Mouse (Mus musculus) lung, adult 2 months (tissue): ENCODE results near the gene Clcn6. TPM values are rescaled to one million over a fixed set of nuclear protein-coding genes. Genes with fewer than 3 reads are reported as not detected.

Experiments used
- DNase-seq: peaks from one replicate; pipeline ENCODE4 v3.0.0; 2022
- H3K4me1 ChIP-seq: fragments of 200-500 bp; 2 replicates; pipeline ENCODE4 v1.6.1; 2011; ENCODE audit warnings: low read length; ENCODE audit not compliant: control insufficient read depth, insufficient read depth
- H3K4me3 ChIP-seq: fragments of 200-500 bp; replicated peaks from 2 replicates; pipeline ENCODE3; 2011; ENCODE audit warnings: low read depth, mild to moderate bottlenecking, control low read depth, low read length; ENCODE audit errors: extremely low read depth
- CTCF ChIP-seq: fragments of 200-500 bp; IDR thresholded peaks from 2 replicates; pipeline ENCODE4 v1.5.1; 2011; ENCODE audit warnings: mild to moderate bottlenecking, low read length, control low read depth; ENCODE audit not compliant: insufficient read depth
- POLR2A ChIP-seq: fragments of 200-500 bp; IDR thresholded peaks from 2 replicates; pipeline ENCODE4 v1.6.1; 2011; ENCODE audit warnings: low read depth, mild to moderate bottlenecking, control low read depth, low read length, borderline replicate concordance; ENCODE audit errors: extremely low read depth
- WGBS: fragments of 180-500 bp; shearing (Covaris S2); methylation state at CpG from one replicate; pipeline ENCODE4 v1.1.7; 2018; 5-methylcytosine and 5-hydroxymethylcytosine counted together
- polyA plus RNA-seq: library from polyadenylated mRNA; depleted of rRNA; stranded (reverse); fragments of >200 nt; gene quantifications from 2 replicates; pipeline ENCODE4 v1.2.3, GENCODE M21; 2012; rRNA removed

The Clcn6 gene
- polyA plus RNA-seq, 1 experiment = 14.9 TPM

- no peak for TF ChIP-seq CTCF
- no peak for TF ChIP-seq POLR2A
- no peaks in the 10 kb centered on the region for H3K4me1 ChIP-seq
- WGBS = 52% methylated on average over 2 of the region's 2 CpGs
- no peak for DNase-seq
- no peak overlapping the region for H3K4me3 ChIP-seq
Measured at GRCm38 (mm10) chr4:147968816-147969215, 69.8 kb downstream of the Clcn6 start.

- TF ChIP-seq CTCF (no peak), POLR2A (no peak)
- Histone ChIP-seq H3K4me3 (no peak overlapping the region), H3K4me1 (no peaks in the 10 kb centered on the region)
- 48% methylated on average over 7 of the region's 7 CpGs for whole genome bisulfite sequencing
- DNase-seq = no peak
Measured at GRCm38 (mm10) chr4:147965712-147966111, 72.9 kb downstream of the Clcn6 start.

GRCm38 (mm10) chr4:147963623-147964022, 75.0 kb downstream of the Clcn6 start:
- Histone ChIP-seq H3K4me1 (no peaks in the 10 kb centered on the region), H3K4me3 (no peak overlapping the region)
- DNase-seq = no peak
- 80% methylated on average over 15 of the region's 15 CpGs for WGBS
- TF ChIP-seq POLR2A = no peak
- TF ChIP-seq CTCF = no peak

GRCm38 (mm10) chr4:147962781-147963180, 75.8 kb downstream of the Clcn6 start:
- Histone ChIP-seq H3K4me1 (no peaks in the 10 kb centered on the region), H3K4me3 (no peak overlapping the region)
- 43% methylated on average over 6 of the region's 6 CpGs for WGBS
- no peak for DNase-seq
- TF ChIP-seq CTCF = no peak
- no peak for TF ChIP-seq POLR2A

- TF ChIP-seq CTCF = peak; percentile 46; the same call in 1 of the 2 replicates
- TF ChIP-seq POLR2A = no peak
- 40% methylated on average over 6 of the region's 6 CpGs for WGBS
- Histone ChIP-seq H3K4me3 (no peak overlapping the region), H3K4me1 (no peaks in the 10 kb centered on the region)
- DNase-seq = peak; percentile 53
Measured at GRCm38 (mm10) chr4:147959881-147960831, 78.5 kb downstream of the Clcn6 start.

GRCm38 (mm10) chr4:147957141-147957540, 81.5 kb downstream of the Clcn6 start:
- TF ChIP-seq POLR2A (no peak), CTCF (no peak)
- Histone ChIP-seq H3K4me1 (no peaks in the 10 kb centered on the region), H3K4me3 (no peak overlapping the region)
- WGBS = 44% methylated on average over 11 of the region's 11 CpGs
- no peak for DNase-seq

Other genes with a start within 250 kb of the Clcn6 start
- gene Zfp984, start 229.0 kb downstream of the Clcn6 start, polyA plus RNA-seq = 0.37 and 1.5 TPM in 2 replicates
- 0.67 and 1.1 TPM in 2 replicates for gene Zfp933, start 190.5 kb downstream of the Clcn6 start, polyA plus RNA-seq
- gene Miip, start 170.0 kb downstream of the Clcn6 start, polyA plus RNA-seq = 45.1 and 70.3 TPM in 2 replicates
- gene Fv1, start 169.8 kb downstream of the Clcn6 start, polyA plus RNA-seq = 0.84 and 1.9 TPM in 2 replicates
- 36.5 and 52.2 TPM in 2 replicates for gene Mfn2, start 134.1 kb downstream of the Clcn6 start, polyA plus RNA-seq
- 45.0 and 62.2 TPM in 2 replicates for gene Plod1, start 102.1 kb downstream of the Clcn6 start, polyA plus RNA-seq
- 84.1 and 97.5 TPM in 2 replicates for gene 2510039O18Rik, start 97.9 kb downstream of the Clcn6 start, polyA plus RNA-seq
- gene Nppb, start 53.0 kb downstream of the Clcn6 start, polyA plus RNA-seq = not detected in 2 replicates
- gene Nppa, start 38.1 kb downstream of the Clcn6 start, polyA plus RNA-seq = 31.3 and 55.1 TPM in 2 replicates
- gene Mthfr, start 256 bp upstream of the Clcn6 start, polyA plus RNA-seq = 34.8 and 38.9 TPM in 2 replicates
- gene Agtrap, start 49.2 kb upstream of the Clcn6 start, polyA plus RNA-seq = 50.1 and 56.8 TPM in 2 replicates
- gene Mad2l2, start 91.6 kb upstream of the Clcn6 start, polyA plus RNA-seq = 26.9 and 30.8 TPM in 2 replicates
- gene Draxin, start 91.9 kb upstream of the Clcn6 start, polyA plus RNA-seq = 0.15 and 0.59 TPM in 2 replicates
- 64.5 and 84.4 TPM in 2 replicates for gene Fbxo6, start 113.3 kb upstream of the Clcn6 start, polyA plus RNA-seq
- gene Fbxo44, start 121.7 kb upstream of the Clcn6 start, polyA plus RNA-seq = 13.3 and 21.5 TPM in 2 replicates
- 1.9 and 2.6 TPM in 2 replicates for gene Fbxo2, start 121.8 kb upstream of the Clcn6 start, polyA plus RNA-seq
- gene Disp3, start 249.1 kb upstream of the Clcn6 start, polyA plus RNA-seq = 0.03 TPM in 1 of 2 replicates, not detected in the other